Mouse (Mus musculus) spleen, adult 2 months (tissue): ENCODE measurements around the gene Cdhr2.

Experiments
- CTCF ChIP-seq: fragments of 200-500 bp; IDR thresholded peaks from 2 replicates; pipeline ENCODE4 v1.5.1; 2011; ENCODE audit warnings: mild to moderate bottlenecking, inconsistent platforms; ENCODE audit not compliant: insufficient read depth, insufficient read length, insufficient replicate concordance; ENCODE audit errors: extremely low read depth
- POLR2A ChIP-seq: fragments of 200-500 bp; IDR thresholded peaks from 2 replicates; pipeline ENCODE4 v1.6.1; 2011; ENCODE audit warnings: low read depth, low read length, inconsistent platforms

DNA sequence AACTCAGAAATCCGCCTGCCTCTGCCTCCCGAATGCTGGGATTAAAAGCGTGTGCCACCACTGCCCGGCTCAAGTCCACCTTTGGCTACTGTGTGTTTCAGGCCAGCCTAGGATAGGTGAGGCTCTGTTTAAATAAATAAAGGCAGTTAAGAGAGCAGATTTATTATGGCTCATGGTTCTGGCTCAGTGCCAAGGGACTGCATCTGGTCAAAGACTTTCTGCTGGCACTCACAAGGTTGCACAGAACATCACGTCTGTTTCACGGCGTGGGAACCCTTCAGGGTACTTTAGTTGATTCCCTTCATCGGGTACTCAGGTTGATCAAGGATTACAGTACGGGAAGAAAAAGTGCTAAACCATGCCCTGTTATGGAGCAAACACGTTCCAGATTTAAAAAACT is 13.7 kb downstream of the Cdhr2 start:
- no peak for TF ChIP-seq CTCF
- no peak for TF ChIP-seq POLR2A
